Mouse (Mus musculus): Measurements from ENCODE around the gene Dnajb3.
"Not testable (repeated sequence)": the region's sequence is repeated elsewhere in the genome, so short reads cannot be mapped to it uniquely, and the experiment has no call there.

Dnajb3 gene

DNA sequence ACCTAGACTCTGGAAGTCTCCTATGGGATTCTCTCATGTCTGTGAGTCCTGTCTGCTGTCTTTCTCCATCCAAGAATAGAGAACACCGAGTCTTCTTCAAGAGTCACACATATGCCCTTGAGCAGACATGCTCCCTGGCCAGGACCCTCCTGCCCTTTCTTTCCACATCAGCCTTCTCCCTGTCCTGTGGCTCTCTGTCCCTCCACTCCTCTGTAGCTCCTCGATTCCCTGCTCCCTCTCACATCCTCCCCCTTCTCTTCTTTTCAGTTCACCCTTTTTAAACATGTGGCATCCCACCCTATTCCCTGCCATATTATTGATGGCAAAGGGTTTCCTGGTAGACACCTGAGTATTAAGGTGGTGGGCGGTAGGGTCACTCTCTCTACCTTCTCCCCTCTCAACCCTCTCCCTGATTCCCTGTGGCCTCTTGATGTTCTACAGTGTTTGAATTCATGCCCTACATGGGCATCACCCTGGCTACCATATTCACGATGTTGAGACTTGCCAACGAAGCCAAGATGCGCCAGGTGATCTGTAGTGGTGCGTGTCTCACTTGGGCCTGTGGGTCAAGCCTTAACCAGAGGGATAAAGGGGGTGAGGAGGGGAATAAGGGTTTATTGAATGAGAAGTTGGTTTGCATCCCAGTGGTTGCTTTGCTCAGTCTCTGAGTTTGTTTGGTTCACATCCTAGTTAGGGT is 26.4 kb upstream of the Dnajb3 start:
- DNase-seq (ENCODE audit: low read depth, low spot score), result no peak

DNA sequence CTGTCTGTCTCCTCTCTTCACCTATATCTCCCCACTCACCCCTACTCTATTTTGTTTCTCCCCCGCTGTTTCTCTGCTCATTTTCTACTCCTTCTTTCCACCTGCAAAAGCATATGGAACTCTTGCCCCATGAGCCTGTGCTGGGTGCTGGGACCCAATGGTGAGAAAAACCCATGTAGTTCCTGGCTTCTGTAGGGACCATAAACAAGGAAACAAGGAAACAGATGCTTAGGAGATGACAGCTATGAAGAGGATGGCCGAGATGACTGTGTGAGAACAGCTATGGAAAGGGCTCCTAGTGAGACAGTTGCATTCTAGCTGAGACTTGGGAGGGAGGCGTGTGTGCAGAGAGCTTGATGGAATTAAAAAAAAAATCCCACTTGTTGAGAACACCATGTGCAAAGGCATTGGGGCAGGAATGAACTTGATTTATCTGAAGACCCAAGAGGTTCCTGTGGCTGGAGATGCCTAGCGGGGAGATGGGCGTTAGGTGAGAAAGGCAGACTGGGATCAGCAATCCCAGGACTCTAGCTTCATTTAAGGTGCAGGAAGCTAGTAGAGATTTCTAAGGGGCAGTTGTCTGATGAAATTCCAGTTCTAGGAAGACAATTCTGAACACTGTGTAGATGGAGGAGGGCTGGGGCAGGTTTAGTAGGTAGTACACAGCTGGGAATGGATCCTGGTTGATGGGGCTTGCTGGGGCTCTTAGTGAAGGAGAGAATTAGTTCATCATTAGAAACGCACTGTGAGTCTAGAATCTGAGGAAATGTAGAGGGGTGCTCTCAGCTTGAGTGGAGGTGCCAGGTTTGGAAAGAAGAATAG is 25.6 kb upstream of the Dnajb3 start:
- DNase-seq (ENCODE audit: low read depth, low spot score), result no peak

DNA sequence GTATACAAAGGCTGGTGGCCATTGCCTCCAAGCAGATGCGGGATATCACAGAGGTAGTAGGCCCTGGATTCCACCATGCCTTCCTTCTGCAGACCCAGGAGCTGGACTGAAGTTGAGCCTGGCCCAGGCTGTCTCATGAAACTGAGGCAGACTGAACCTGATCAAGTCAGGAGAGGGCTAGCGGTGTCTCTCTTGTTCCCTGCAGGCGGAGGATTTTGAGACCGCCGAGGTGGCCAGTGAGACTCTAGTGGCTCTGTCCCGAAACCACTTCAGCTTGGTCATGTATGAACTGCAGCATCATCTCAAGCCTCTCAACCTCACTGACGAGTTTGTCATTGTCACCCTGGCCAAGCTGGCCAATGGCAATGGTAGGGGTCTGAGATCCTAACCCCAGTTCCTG is 24.8 kb upstream of the Dnajb3 start:
- DNase-seq (ENCODE audit: low read depth, low spot score), result no peak

DNA sequence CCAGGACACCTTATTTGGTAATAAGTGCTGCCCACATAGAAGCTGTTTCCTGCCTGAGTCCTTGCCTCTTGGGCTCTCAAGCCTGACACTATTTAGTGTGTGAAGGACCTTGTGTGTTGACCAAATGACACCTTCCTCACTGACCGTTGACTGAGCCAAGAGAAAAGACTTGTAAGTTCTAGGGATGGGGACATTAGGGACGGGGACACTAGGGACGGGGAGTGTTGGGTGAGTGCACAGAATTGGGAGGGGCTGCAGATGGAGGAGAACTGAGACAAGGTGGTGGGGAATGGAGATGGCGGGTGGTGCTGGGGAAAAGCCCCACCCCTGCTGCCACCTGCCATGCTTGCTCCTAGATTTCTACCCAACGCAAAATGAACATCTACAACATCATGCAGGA is 24.4 kb upstream of the Dnajb3 start:
- no peak for DNase-seq (ENCODE audit: low read depth, low spot score)

DNA sequence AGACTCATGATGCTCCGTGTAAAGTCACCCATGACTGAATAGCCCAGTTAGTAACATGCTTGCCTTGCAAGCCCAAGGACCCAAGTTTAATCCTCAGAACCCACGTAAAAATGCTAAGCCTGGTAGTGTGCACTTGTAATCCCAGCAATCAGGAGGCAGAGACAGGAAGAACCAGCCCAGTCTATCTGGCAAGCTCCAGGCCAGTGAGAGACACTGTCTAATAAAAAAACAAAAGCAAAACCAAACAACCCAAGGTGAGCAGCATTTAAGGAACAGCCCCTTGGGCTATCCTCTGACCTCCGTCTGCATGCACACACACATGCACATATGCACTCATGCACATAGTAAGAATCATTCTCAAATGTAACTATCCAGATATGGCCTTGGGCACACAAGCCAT is 24.0 kb upstream of the Dnajb3 start:
- DNase-seq (ENCODE audit: low read depth, low spot score), result no peak

DNA sequence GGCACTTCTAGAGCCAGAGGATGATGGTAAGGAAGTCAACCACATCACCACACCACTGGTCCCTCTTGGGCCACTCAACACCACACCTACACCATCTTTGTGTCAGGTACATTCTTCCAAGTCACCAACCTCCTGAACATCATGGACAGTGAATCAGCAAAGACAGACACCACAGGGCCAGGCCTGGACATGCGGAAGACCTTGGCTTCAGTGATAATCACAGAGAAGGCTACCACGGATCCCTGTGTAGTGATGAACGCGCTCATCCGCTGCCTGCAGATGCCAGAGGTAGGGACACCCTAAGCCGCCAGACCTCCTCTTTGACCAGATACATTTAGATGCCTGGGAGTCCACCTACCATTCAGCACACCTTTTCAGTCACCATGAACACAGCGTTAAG is 22.5 kb upstream of the Dnajb3 start:
- DNase-seq (ENCODE audit: low read depth, low spot score), result no peak

DNA sequence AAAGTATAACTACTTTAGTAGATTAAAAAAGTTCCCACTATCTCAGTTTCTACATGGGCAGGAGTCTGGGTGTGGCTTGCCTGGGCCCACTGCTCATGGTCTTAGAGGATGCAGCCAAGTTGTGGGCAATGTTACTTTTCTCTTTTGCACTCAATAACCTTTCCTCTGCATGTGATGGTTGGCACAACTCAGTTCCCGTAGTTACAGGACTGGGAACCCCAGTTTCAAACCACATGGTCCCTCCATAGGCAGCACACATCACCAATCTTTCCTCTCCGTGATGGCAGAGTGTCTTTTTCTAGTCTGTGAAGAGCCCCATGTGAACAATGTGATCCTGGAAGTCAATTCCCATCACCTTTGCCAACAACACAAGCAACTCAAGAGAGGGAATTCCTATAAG is 21.9 kb upstream of the Dnajb3 start:
- DNase-seq (ENCODE audit: low read depth, low spot score), result no peak

DNA sequence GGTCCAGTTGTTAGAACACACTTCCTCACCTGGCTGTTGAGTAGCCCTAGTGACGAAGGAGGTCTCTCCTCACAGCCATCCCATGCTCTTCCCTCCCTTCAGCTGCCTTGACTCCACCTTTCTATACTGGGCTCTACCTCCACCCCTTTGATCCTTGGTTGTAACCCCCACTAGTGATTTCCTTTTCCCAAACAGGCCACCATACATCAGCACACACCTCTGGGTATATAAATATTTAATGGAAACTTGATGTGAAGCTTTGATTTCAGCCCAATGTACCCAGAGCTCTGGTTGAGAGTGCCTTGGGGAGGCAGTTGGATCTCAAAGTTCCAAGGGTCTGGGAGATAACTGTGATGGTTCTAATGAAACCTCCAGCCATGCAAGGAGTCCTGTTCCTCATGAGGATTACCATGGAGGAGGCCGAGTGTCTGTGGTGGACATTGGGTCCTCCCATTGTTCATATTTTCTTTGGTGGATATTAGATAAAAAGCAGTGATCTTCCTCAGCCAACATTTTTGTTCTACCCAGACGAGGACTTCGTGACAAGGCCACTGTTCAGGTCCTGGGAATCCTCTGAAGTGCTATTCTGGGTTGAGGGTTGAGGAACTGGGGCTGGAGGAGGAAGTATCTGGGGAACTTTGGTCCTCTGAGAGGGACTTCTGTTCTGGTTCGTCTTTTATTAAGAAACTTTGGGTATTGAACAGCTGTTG is 21.2 kb upstream of the Dnajb3 start, which contains the start of gene Mroh2a:
TSS of gene Mroh2a (plus strand) at position 317 of the 710 bp plus-strand sequence.
- DNase-seq (ENCODE audit: low read depth, low spot score), result no peak

DNA sequence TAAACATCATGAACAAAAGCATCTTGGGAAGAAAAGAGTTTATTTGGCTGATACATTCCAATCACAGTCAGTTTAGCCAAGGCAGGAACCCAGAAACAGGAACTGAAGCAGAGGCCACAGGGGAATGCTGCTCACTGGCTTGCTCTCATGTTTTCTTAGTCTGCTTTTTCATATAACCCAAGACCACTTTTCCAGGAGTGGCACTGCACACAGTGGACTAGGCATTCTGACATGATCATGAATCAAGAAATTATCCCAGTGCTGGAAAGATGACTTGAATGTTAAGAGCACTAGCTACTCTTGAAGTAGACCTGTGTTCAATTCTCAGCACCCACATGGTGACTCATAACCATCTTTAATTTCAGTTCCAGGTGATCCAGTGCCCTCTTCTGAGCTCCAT is 20.2 kb upstream of the Dnajb3 start:
- no peak for DNase-seq (ENCODE audit: low read depth, low spot score)

DNA sequence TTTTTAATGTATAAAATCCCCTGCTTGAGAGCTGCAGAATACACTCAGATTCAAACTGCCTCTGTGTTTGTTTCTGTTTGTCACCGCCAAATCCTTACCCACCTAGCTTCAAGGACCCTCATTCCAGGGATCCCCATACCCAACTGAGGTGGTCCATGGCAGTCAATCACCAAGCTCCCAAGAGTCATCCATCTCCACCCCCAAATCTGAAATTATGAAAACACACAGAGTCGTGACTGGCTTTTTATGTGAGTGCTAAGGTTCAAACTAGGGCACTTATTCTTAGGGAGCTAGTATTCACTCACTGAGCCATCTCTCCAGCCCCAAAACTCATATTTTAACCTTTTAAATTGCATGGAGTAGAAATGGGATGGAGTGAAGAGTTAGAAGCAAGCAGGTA is 19.7 kb upstream of the Dnajb3 start:
- DNase-seq (ENCODE audit: low read depth, low spot score), result not testable (repeated sequence)

DNA sequence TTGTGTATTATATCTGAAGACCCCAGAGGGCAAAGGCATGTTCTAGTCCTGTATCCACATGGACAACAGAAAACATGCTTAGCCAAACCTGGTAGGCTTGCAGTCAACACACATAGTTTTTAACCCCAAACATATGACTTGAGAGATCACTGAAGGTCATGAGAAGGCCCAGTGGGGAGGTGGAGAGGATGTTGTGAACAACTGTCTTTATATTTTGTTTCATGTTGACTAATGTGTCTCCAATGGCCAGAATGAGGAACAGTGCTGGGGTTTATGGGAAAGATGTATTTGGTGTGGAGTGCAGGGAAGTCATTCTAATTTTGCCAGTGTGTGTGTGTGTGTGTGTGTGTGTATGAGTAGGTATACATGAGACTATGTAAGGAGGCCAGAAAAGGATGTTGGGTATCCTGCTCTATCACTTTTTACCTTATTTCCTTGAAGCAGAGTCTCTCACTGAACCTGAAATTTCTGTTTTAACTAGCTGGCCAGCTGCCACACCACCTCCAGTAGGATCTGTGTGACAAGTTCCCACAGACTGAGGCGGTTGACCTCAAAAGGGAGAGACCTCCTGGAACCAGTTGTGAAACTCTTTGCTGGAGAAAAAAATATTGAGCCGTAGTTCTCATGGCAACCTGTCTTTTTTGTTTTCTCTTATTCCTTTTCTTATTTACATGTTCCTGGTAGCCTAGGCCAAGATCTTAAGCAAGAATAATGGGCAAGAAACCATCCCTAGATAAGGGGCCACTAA is 18.6 kb upstream of the Dnajb3 start:
- DNase-seq (ENCODE audit: low read depth, low spot score), result no peak

DNA sequence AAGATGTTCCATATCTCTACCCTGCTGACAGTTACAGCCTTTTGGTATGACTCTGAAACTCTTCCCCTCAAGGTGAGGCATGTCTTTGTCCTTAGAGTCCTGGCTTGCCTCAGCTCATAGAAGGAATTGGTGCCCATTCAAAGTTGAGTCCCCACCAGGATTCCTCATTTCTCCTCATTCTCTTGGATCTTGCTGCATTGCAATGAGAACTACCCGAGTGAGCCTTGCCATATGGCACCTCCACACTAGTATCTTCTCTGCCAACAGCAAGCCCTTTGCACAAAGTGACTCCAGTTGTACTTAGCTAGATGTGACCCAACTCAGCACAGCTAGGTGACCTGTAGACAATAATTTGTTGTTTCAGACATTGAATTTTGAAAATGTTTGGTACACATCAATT is 18.0 kb upstream of the Dnajb3 start:
- DNase-seq (ENCODE audit: low read depth, low spot score), result no peak

DNA sequence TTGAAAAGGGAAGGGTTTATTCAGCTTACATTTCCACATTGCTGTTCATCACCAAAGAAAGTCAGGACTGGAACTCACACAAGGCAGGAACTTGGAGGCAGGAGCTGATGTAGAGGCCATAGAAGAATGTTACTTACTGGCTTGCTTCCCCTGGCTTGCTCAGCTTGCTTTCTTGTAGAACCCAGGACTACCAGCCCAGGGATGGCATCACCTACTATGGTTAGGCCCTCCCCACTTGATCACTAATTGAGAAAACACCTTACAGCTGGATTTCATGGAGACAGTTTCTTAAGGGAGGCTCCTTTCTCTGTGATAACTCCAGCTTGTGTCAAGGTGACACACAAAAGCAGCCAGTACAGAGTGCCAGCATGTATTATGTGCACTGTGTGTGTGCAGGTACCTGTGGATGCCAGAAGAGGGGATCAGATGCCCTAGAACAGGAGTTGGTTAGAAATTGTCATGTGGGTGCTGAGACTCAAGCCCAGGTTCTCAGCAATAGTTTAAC is 17.5 kb upstream of the Dnajb3 start:
- DNase-seq (ENCODE audit: low read depth, low spot score), result not testable (repeated sequence)

DNA sequence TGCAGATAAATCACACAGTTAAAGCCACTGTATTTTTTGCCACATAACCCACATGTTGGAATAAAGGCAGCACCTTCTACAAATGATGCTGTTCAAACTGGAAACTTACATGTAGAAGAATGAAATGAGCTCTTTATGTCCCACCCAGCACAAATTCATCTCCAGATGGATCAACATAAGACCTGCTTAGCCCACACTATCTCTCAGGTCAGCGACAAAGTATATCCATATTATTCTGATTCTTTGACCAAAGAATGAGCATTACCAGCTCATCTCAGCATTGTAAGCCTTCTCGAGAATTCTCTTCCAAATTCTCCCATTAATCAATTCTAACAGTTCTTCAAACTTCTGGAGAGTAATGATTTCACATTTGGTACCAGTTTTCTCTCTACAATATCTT is 16.6 kb upstream of the Dnajb3 start:
- no peak for DNase-seq (ENCODE audit: low read depth, low spot score)

DNA sequence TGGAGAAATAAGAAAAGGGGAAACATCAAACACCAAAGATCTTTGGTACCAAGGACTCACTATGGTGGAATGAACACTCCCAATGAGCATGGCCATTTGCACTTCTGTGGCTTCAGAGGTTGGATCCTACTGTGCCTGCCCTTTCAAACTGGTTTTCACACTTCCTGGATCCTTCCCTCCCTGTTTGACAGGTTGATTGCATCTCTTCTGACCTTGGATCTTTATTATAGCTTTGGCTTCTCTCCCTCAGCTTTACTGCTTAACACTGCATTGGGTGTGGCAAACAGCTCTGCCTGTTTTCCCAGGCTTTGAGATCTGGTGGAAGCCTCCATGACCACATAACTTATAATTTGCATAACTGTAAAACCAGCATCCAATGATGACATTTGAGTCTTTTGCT is 14.8 kb upstream of the Dnajb3 start:
- DNase-seq (ENCODE audit: low read depth, low spot score), result no peak

DNA sequence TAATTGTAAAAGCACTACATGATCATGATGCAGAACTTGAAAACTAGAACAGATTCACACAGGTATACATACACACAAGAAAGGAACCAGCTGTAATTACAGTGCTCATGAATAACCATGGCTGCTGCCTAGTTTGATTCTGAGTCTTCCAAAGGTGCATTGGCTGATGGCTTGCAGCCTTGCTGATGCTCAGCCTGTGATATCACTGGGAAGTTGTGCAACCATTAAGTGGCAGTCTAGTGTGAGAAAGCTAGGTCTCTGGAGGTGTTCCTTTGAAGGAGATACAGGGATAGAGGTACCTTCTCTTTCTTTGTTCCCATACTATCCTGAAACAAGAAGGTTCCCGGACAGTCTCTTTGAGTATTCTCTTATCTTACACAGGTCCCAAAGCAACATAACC is 13.5 kb upstream of the Dnajb3 start:
- no peak for DNase-seq (ENCODE audit: low read depth, low spot score)

DNA sequence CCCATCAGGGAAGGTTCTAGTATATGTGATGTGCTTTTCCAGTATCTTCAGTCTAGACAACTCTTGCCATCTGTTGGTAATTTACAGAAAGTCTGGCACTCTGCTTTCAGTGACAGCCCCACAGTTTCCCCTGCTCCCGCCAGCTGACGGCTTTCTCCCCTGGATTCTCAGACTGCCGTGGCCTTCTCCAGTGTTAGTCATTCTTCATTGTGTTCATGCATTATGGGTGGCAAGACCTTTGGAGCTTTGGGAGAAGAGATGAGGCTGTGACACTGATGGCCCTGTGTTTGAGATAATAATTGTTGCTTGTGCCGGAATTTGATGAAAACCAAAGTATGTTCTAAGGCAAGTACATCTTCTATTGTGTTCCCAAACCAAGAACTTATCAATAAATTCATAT is 13.0 kb upstream of the Dnajb3 start:
- DNase-seq (ENCODE audit: low read depth, low spot score), result no peak

DNA sequence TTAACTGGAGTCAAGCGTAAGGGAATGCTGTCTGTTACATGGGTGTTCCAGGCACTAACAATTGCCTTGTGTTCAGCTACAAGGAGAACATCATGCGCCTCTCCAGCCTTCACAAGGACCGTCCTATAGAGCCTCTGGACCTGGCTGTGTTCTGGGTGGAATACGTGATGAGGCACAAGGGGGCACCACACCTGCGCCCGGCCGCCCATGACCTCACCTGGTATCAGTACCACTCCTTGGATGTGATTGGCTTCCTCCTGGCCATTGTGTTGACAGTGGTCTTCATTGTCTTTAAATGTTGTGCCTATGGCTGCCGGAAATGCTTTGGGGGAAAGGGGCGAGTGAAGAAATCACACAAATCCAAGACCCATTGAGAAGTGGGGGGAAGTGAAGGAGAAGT is 12.5 kb upstream of the Dnajb3 start:
- no peak for DNase-seq (ENCODE audit: low read depth, low spot score)

DNA sequence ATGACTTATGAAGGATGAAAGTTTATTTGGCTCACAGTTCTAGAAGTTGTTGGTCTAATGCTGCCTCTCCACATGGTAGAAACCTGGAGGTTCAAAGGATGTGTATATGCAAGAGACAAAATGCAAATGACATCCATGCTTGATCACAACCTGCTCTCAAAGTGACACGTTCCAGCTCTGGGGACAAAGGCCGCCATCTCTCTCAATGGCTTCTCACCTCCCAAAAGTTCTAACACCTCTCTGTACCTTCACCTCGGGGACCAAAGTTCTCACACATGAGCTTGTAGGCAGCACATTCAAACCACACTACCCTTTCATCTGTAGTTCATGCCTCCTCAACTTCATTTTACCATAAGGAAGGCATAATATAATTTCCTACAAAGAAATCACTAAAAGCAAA is 12.0 kb upstream of the Dnajb3 start:
- no peak for DNase-seq (ENCODE audit: low read depth, low spot score)

DNA sequence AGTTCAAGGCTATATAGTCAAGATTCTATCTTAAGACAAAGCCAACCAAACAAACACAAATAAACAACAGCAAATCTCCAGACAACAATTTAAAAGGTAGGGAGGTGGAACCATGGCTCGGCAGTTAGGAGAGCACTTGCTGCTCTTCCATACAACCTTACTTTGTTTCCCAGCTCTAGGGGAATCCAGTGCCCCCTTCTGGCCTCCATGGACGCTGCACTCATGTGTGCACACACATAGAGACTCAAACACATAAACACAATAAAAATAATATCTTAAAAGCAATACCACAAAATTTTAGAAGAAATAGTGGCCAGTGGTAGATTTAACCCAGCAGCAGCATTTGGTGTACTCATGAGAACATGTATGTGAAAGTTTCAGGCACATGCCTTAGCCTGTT is 11.6 kb upstream of the Dnajb3 start:
- DNase-seq (ENCODE audit: low read depth, low spot score), result no peak

DNA sequence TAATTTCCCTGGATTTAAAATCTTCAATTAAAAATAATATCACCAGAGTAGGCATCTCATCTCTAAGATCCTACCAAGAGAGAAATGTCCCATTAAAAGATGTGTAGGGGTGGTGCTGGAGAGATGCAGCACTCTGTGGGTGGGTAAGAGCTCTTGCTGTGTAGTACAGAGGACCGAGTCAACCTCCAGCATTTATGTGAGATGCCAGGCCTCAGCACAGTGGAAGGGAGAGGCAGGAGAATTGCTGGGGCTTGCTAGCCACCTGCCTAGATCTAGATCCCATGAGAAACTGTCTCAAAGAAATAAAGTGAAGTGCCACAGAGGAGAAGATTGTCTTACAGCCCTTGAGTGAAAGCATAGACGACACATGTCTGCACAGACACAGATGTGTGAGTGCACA is 11.0 kb upstream of the Dnajb3 start:
- DNase-seq (ENCODE audit: low read depth, low spot score), result no peak
